Mouse (Mus musculus): ENCODE results near the gene Ankrd31.

DNA sequence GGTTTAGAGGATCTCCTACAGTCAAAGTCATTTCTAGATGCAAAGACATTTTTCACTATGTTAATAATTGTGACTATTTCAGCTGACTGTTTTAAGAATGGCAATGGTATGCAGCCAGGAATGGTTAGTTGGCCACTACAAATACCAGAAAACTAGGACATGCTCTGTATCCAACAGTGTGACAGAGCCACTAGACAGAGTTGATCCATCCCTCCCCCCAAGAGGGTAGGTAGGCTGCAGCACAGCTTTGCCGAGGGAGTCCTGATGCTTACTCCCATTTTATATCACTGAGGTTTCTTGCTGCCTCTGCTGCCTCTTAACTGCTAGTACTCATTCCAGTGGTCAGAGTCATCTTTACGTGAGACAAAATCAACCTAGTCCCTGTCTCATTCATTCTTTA lies 147.1 kb downstream of the Ankrd31 start:
- TF ChIP-seq CTCF (IDR thresholded peaks at IDR 0.05; ENCODE audit: control insufficient read depth, insufficient read depth, low read length) (no peak), POLR2A (IDR thresholded peaks at IDR 0.05; ENCODE audit: borderline replicate concordance, control insufficient read depth, low read depth, low read length) (no peak)
